ENCODE assay signal across 8 mouse cellular contexts in genomic region chr9:108305170-108305569, GRCm38 (mm10). TPM values are rescaled to one million over a fixed set of nuclear protein-coding genes. Genes with fewer than 3 reads are reported as not detected.
DNase-seq lines count a peak whose midpoint lies in the region; ATAC-seq and TF ChIP-seq lines count a peak whose summit lies in the region.

No protein-coding gene starts in this region.

- H3K79me3 ChIP-seq in C2C12 (ENCODE audit: low read depth) = peaks cover 42% of the 10 kb centered on the region

- no peak; the same call in 1 of the 2 replicates for ATAC-seq in forebrain, embryonic 14.5 days
- ATAC-seq in kidney, postnatal 0 days (replicated peaks; ENCODE audit: low FRiP score, low read depth) = no peak
- ATAC-seq in midbrain, embryonic 14.5 days (ENCODE audit: low FRiP score, low TSS enrichment) = peak; percentile 0; the same call in 1 of the 2 replicates

- no peaks in the 10 kb centered on the region for H3K9me3 ChIP-seq in forebrain, embryonic 14.5 days (replicated peaks; ENCODE audit: control insufficient read depth, low read length)
- H3K9me3 ChIP-seq in kidney, postnatal 0 days (replicated peaks; ENCODE audit: low read length) = no peaks in the 10 kb centered on the region
- no peaks in the 10 kb centered on the region for H3K9me3 ChIP-seq in midbrain, embryonic 14.5 days (ENCODE audit: control insufficient read depth, low read length)

- H3K4me2 ChIP-seq in forebrain, embryonic 14.5 days (ENCODE audit: low read length) = peak overlapping the region; percentile 86
- peak overlapping the region; percentile 91 for H3K4me2 ChIP-seq in kidney, postnatal 0 days (ENCODE audit: low read length)
- peak overlapping the region; percentile 92 for H3K4me2 ChIP-seq in midbrain, embryonic 14.5 days (ENCODE audit: low read length)

- H3K9ac ChIP-seq in forebrain, embryonic 14.5 days (ENCODE audit: low read length) = peak overlapping the region; percentile 88
- H3K9ac ChIP-seq in kidney, postnatal 0 days (ENCODE audit: low read depth, low read length) = peak overlapping the region; percentile 82
- peak overlapping the region; percentile 78 for H3K9ac ChIP-seq in midbrain, embryonic 14.5 days (replicated peaks; ENCODE audit: low read length)

- peaks cover 22% of the 10 kb centered on the region for H3K36me3 ChIP-seq in C2C12 (ENCODE audit: control insufficient read depth, insufficient read depth)
- H3K36me3 ChIP-seq in forebrain, embryonic 14.5 days (ENCODE audit: control insufficient read depth, insufficient read depth, low read length) = peaks cover 31% of the 10 kb centered on the region
- 0 out of 2 replicates have a peak, but pooled peaks cover 7% of the 10 kb centered on the region for H3K36me3 ChIP-seq in kidney, postnatal 0 days (ENCODE audit: insufficient read depth, low read length)
- H3K36me3 ChIP-seq in midbrain, embryonic 14.5 days (ENCODE audit: control insufficient read depth, insufficient read depth, low read length) = peaks cover 35% of the 10 kb centered on the region

- TF ChIP-seq CTCF in C2C12 (IDR thresholded peaks at IDR 0.05; ENCODE audit: control insufficient read depth, insufficient read depth, insufficient read length) = no peak
- no peak for TF ChIP-seq CTCF in kidney, postnatal 0 days (IDR thresholded peaks at IDR 0.05; ENCODE audit: low read depth)

- peaks cover 20% of the 10 kb centered on the region for H3K4me1 ChIP-seq in forebrain, embryonic 14.5 days (ENCODE audit: control insufficient read depth, insufficient read depth, low read length)
- peaks cover 18% of the 10 kb centered on the region for H3K4me1 ChIP-seq in kidney, postnatal 0 days (replicated peaks; ENCODE audit: insufficient read depth, low read length)
- H3K4me1 ChIP-seq in midbrain, embryonic 14.5 days (ENCODE audit: control insufficient read depth, insufficient read depth, low read length) = peaks cover 28% of the 10 kb centered on the region

- peak overlapping the region; percentile 94 for H3ac ChIP-seq in C2C12 (ENCODE audit: control insufficient read depth, insufficient read length, low read depth)

- 13% methylated on average over 1 of the region's 1 CpGs for WGBS in forebrain, embryonic 14.5 days
- WGBS in kidney, postnatal 0 days = 9% methylated on average over 1 of the region's 1 CpGs
- WGBS in midbrain, embryonic 14.5 days = 10% methylated on average over 1 of the region's 1 CpGs

- no peaks in the 10 kb centered on the region for H3K27me3 ChIP-seq in C2C12 (ENCODE audit: control insufficient read depth, insufficient read depth, insufficient read length)
- H3K27me3 ChIP-seq in forebrain, embryonic 14.5 days (replicated peaks; ENCODE audit: control insufficient read depth, insufficient read depth, low read length) = no peaks in the 10 kb centered on the region
- no peaks in the 10 kb centered on the region for H3K27me3 ChIP-seq in kidney, postnatal 0 days (ENCODE audit: insufficient read depth, low read length)
- no peaks in the 10 kb centered on the region for H3K27me3 ChIP-seq in midbrain, embryonic 14.5 days (ENCODE audit: control insufficient read depth, insufficient read depth, low read length)

- peak overlapping the region; percentile 83 for H3K4me3 ChIP-seq in C2C12 (ENCODE audit: insufficient read depth, poor library complexity, severe bottlenecking)
- peak overlapping the region; percentile 96 for H3K4me3 ChIP-seq in forebrain, embryonic 14.5 days (ENCODE audit: low read depth, low read length)
- peak overlapping the region; percentile 73 for H3K4me3 ChIP-seq in kidney, postnatal 0 days (replicated peaks; ENCODE audit: low read depth, low read length)
- H3K4me3 ChIP-seq in midbrain, embryonic 14.5 days (replicated peaks; ENCODE audit: low read depth, low read length) = peak overlapping the region; percentile 89

- peaks cover 64% of the 10 kb centered on the region for H3K79me2 ChIP-seq in C2C12 (ENCODE audit: control insufficient read depth, insufficient read depth)

- peak overlapping the region; percentile 98; the same call in 1 of the 2 replicates for H3K27ac ChIP-seq in forebrain, embryonic 14.5 days (ENCODE audit: low read depth, low read length)
- peak overlapping the region; percentile 88 for H3K27ac ChIP-seq in kidney, postnatal 0 days
- peak overlapping the region; percentile 97 for H3K27ac ChIP-seq in midbrain, embryonic 14.5 days (replicated peaks; ENCODE audit: low read depth, low read length)

- DNase-seq in adrenal gland, adult 8-10 months = peak; percentile 38
- DNase-seq in adrenal gland, postnatal 36 days = no peak
- DNase-seq in forebrain, embryonic 14.5 days (ENCODE audit: low spot score) = no peak
- no peak for DNase-seq in kidney, postnatal 0 days (ENCODE audit: low spot score)
- no peak for DNase-seq in midbrain, embryonic 14.5 days
- DNase-seq in embryo, embryonic 11 days = no peak
- no peak for DNase-seq in right cerebral cortex, adult 18-20 months

TF ChIP-seq in C2C12, 6 proteins besides CTCF, POLR2A, EP300 and RAD21:
- TF ChIP-seq MYOD1 (IDR thresholded peaks at IDR 0.05; ENCODE audit: control insufficient read depth, insufficient read length, low read depth) = no peak
- no peak for TF ChIP-seq CEBPB (IDR thresholded peaks at IDR 0.05; ENCODE audit: low read depth)
- TF ChIP-seq MAX (IDR thresholded peaks at IDR 0.05) = no peak
- TF ChIP-seq FOSL1 (IDR thresholded peaks at IDR 0.05; ENCODE audit: insufficient read depth, low read length, poor library complexity, severe bottlenecking) = no peak
- no peak for TF ChIP-seq MYOG (IDR thresholded peaks at IDR 0.05; ENCODE audit: control insufficient read depth, extremely low read depth, insufficient read length)
- no peak for TF ChIP-seq USF1 (IDR thresholded peaks at IDR 0.05; ENCODE audit: low read depth)
TF ChIP-seq in C2C12: peak in this region for 0.

RNA-seq across cellular contexts. Expression of gene Rhoa, which starts 0.8 kb away (rescaled TPM):
- total RNA-seq in adrenal gland, adult 8-10 months (2022) = 100 to 1,000 TPM; 307 to 342 (median 321) TPM
- total RNA-seq in adrenal gland, postnatal 36 days (2021) = 100 to 1,000 TPM; 363 to 383 TPM
- polyA plus RNA-seq in C2C12 (2012; fragmentation: generic; extraction: Trizol) = 300 TPM
- polyA plus RNA-seq in forebrain, embryonic 14.5 days (2014; fragmentation: Nextera tagmentation; extraction: Ambion mirVana) = 276 and 307 TPM in 2 replicates
- 448 and 489 TPM in 2 replicates for polyA plus RNA-seq in kidney, postnatal 0 days (2015; fragmentation: Nextera tagmentation; extraction: Ambion mirVana)
- 217 and 224 TPM in 2 replicates for polyA plus RNA-seq in midbrain, embryonic 14.5 days (2014; fragmentation: Nextera tagmentation; extraction: Ambion mirVana)

RNA-seq across cellular contexts. Expression of gene Tcta, which starts 0.8 kb away (rescaled TPM):
- 10 to 100 TPM; 56.0 to 68.0 (median 62.2) TPM for total RNA-seq in adrenal gland, adult 8-10 months (2022)
- total RNA-seq in adrenal gland, postnatal 36 days (2021) = 10 to 100 TPM; 38.8 to 48.3 TPM
- polyA plus RNA-seq in C2C12 (2012; fragmentation: generic; extraction: Trizol) = 13.7 TPM
- polyA plus RNA-seq in forebrain, embryonic 14.5 days (2014; fragmentation: Nextera tagmentation; extraction: Ambion mirVana) = 38.9 and 50.8 TPM in 2 replicates
- 47.5 and 49.0 TPM in 2 replicates for polyA plus RNA-seq in kidney, postnatal 0 days (2015; fragmentation: Nextera tagmentation; extraction: Ambion mirVana)
- 52.3 and 56.3 TPM in 2 replicates for polyA plus RNA-seq in midbrain, embryonic 14.5 days (2014; fragmentation: Nextera tagmentation; extraction: Ambion mirVana)

RNA-seq across cellular contexts. Expression of gene Amt, which starts 8.5 kb away (rescaled TPM):
- total RNA-seq in adrenal gland, adult 8-10 months (2022) = 10 to 100 TPM in 2 of 4 experiments, 1 to 10 TPM in 2; 3.8 to 10.9 (median 7.1) TPM
- 1 to 10 TPM; 2.7 to 4.4 TPM for total RNA-seq in adrenal gland, postnatal 36 days (2021)
- polyA plus RNA-seq in C2C12 (2012; fragmentation: generic; extraction: Trizol) = 0.71 TPM
- polyA plus RNA-seq in forebrain, embryonic 14.5 days (2014; fragmentation: Nextera tagmentation; extraction: Ambion mirVana) = 13.2 and 13.4 TPM in 2 replicates
- 50.5 and 51.2 TPM in 2 replicates for polyA plus RNA-seq in kidney, postnatal 0 days (2015; fragmentation: Nextera tagmentation; extraction: Ambion mirVana)
- polyA plus RNA-seq in midbrain, embryonic 14.5 days (2014; fragmentation: Nextera tagmentation; extraction: Ambion mirVana) = 23.2 and 23.5 TPM in 2 replicates

RNA-seq across cellular contexts. Expression of gene Nicn1, which starts 14.9 kb away (rescaled TPM):
- 10 to 100 TPM; 29.5 to 49.1 (median 41.4) TPM for total RNA-seq in adrenal gland, adult 8-10 months (2022)
- 10 to 100 TPM; 17.1 TPM for total RNA-seq in adrenal gland, postnatal 36 days (2021)
- polyA plus RNA-seq in C2C12 (2012; fragmentation: generic; extraction: Trizol) = 24.6 TPM
- polyA plus RNA-seq in forebrain, embryonic 14.5 days (2014; fragmentation: Nextera tagmentation; extraction: Ambion mirVana) = 113 and 126 TPM in 2 replicates
- 30.1 and 34.5 TPM in 2 replicates for polyA plus RNA-seq in kidney, postnatal 0 days (2015; fragmentation: Nextera tagmentation; extraction: Ambion mirVana)
- 138 and 157 TPM in 2 replicates for polyA plus RNA-seq in midbrain, embryonic 14.5 days (2014; fragmentation: Nextera tagmentation; extraction: Ambion mirVana)

RNA-seq across cellular contexts. Expression of gene Gpx1, which starts 33.5 kb away (rescaled TPM):
- total RNA-seq in adrenal gland, adult 8-10 months (2022) = 100 to 1,000 TPM; 524 to 812 (median 629) TPM
- total RNA-seq in adrenal gland, postnatal 36 days (2021) = 100 to 1,000 TPM; 538 to 748 TPM
- polyA plus RNA-seq in C2C12 (2012; fragmentation: generic; extraction: Trizol) = 667 TPM
- 455 and 521 TPM in 2 replicates for polyA plus RNA-seq in forebrain, embryonic 14.5 days (2014; fragmentation: Nextera tagmentation; extraction: Ambion mirVana)
- polyA plus RNA-seq in kidney, postnatal 0 days (2015; fragmentation: Nextera tagmentation; extraction: Ambion mirVana) = 1,215 and 1,273 TPM in 2 replicates
- 476 and 480 TPM in 2 replicates for polyA plus RNA-seq in midbrain, embryonic 14.5 days (2014; fragmentation: Nextera tagmentation; extraction: Ambion mirVana)
